Mouse (Mus musculus) cerebellum, postnatal 25 days (tissue): ENCODE data around the gene Prox2.

Experiments used
- DNase-seq, 2 experiments: peaks; one replicate each; pipeline ENCODE4 v3.0.0; 2021; ENCODE audit warnings: mixed read lengths in 2 of 2

Gene Prox2

DNA sequence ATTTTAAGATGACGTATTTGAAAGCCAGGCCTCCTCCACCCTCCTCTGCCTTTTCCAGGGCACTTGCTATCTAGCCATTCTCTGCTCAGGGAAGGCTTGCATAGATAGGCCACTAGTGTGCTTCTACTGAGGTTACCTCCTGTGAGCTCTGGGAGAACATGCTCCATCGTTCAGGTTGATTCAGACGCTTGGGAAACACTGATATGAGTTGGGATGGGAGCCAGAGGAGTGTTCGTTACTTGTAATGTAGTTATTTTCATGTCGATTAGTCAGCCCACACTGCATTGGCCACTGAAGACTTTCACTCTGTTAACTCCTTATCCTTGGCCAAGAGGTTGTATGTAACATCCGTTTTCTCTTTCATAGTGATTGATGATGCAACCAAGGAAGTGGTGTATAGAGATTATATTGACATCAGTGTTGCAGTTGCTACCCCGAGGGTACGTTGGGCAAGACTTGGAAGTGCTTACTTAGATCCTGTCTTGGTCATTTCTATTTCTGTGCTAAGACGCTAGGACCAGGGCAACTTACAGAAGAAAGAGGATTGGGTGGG, 18.9 kb upstream of the Prox2 start:
- no peak for DNase-seq

- DNase-seq: no peak
Measured at GRCm38 (mm10) chr12:85126986-85127603, 16.5 kb upstream of the Prox2 start.

DNA sequence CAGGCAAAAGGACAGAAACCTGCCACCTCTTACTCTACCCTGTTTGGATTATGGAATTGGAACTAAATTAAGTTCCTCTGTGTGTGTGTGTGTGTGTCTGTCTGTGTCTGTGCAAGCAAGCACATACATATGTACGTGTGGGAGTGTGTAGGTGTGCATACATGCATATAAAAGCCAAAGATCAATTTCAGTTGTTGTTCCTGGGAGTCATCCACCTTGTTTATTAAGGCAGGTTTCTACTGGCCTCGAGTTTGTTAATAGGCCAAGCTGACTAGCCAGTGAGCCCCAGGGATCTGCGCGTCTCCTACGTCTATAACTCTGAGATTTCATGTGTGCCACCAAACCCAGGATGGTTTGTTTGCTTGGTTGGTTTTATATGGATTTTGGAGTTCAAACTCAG, 14.2 kb upstream of the Prox2 start:
- DNase-seq: no peak

DNA sequence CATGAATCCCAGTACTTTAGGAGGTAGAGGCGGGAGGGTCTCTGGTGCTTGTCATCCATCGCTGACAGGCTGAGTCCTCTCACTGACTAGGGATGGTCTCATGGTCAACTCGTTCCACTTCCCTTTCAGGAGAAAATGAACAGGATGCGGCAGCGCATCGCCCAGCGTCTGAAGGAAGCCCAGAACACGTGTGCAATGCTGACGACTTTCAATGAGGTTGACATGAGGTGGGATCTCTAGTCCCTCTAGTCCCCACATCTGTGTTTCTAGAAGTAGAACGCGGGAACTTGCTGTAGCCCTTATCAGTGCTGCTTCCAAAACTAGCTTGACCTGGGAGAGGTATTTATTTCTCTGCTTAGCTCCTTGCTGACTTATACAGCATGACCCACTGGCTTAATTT, 13.1 kb upstream of the Prox2 start:
- no peak for DNase-seq

GRCm38 (mm10) chr12:85123108-85123530, 12.6 kb upstream of the Prox2 start:
- DNase-seq: no peak

- no peak for DNase-seq
Measured at GRCm38 (mm10) chr12:85121806-85122459, 11.4 kb upstream of the Prox2 start.

GRCm38 (mm10) chr12:85115678-85116077, 5.1 kb upstream of the Prox2 start:
- no peak for DNase-seq

- DNase-seq: no peak
Measured at GRCm38 (mm10) chr12:85113917-85114316, 3.4 kb upstream of the Prox2 start.

- DNase-seq: no peak
Measured at GRCm38 (mm10) chr12:85113337-85113736, 2.8 kb upstream of the Prox2 start.

- DNase-seq: no peak
Measured at GRCm38 (mm10) chr12:85112550-85113251, 2.1 kb upstream of the Prox2 start.

DNA sequence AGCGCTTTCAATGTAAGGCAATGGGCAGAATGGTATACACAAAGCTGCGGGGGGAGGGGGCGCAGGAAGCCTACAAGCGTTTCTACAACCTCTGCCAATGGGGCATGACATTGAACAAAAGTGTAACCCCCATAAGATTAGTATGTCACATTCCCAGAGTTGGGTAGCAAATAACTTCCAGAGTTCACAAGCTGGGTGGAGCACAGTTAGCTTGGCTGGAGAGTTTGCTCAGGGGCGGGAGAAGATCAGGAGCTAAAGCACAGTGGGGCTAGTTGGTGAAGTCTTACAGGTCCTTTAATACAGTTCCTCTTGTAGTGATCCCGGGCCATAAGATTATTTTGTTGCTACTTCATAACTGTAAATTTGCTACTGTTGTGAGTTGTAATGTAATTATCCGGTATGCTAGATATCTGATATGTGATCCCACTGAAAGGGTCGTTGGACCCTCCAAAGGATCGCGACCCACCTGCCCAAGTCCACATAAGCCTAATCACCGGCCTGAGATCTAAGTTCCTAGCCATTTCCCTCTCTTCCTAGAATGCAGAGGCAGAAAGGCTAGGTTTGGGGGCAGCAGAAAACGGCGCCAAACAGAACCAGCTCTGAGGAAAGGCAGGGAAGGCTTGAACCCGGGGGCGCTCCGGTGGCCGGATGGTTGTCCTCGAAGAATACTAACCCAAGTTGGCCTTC, 405 bp downstream of the Prox2 start:
- peak; percentile 19 to 36 for DNase-seq

GRCm38 (mm10) chr12:85109426-85109825, 1.1 kb downstream of the Prox2 start:
- DNase-seq: no peak

GRCm38 (mm10) chr12:85108643-85109042, 1.9 kb downstream of the Prox2 start:
- DNase-seq: no peak

DNA sequence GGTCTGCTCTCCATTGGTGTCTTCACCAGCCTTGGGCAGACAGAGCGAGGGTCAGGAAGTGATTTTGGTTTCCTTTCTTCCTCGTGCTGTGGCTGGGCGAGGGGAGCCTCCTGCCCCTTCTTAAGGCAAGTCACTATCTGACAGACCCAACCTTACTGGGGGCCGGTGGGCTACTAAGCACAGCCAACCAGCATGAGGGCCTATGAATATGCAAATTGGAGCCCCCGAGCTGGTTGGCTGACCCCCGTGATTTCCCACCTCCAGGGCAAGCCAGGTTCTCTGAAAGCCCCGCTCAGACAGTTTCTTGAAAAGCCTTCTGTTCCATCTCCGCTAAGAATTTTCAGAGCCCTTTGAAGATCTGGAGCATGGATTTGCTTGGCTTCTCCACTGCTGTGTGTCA, 4.3 kb downstream of the Prox2 start:
- no peak for DNase-seq

DNA sequence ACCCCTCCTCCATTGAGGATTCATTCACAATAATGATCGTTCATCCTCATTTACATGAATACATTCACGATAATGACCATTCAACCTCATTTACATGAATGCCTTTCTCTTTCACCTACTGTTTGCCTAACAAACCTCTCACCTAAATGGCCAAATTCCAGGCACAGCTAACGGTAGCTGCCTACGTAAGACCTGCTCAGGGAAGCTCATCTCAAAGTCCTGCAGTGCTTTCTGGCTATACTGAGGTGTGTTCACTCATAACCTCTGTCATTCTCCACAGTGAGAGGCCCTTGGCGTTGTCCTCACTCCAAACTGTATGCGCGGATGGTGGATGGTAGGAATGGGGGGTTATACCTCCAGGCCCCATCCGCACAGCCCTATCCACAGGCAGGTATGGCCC, 5.8 kb downstream of the Prox2 start:
- DNase-seq: no peak

DNA sequence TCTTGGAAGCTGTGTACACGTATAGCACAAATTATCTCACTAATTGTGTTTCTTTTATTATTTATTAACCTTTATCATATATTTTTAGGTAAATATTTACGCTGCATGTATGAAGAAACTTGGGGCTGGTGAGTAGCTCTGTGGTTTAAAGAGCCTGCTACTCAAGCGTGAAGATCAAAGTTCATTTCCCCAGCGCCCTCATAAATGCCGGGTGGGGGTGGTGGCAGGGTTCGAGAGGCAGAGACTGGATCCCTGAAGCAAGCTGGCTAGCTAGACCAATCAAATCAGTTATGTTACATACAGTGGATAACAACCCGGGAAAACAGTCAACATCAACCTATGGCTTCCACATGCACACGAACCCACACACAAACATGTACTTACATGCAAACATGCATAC, 7.5 kb downstream of the Prox2 start:
- DNase-seq: no peak

- no peak for DNase-seq
Measured at GRCm38 (mm10) chr12:85101521-85102106, 8.9 kb downstream of the Prox2 start.

DNA sequence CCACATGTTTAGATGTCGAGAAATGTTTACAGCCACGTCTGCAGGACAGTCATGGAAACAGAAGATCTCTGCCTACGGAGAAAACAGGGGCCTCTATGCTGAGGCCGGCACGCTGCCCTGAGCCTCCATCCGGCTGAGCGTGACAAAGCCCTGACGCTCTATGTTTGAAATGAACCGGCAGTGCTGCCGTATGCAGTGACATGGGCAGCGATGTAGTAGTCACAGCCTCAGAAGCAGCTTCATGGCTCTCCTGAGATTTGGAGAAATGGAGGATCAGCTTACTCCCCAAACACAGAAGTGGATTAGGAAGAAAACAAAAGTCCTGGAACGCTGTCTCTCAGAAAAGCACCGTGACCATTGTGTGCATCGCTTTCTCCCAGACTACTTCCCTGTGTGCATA, 9.6 kb downstream of the Prox2 start:
- no peak for DNase-seq

GRCm38 (mm10) chr12:85095859-85096258, 14.7 kb downstream of the Prox2 start:
- DNase-seq: no peak

DNA sequence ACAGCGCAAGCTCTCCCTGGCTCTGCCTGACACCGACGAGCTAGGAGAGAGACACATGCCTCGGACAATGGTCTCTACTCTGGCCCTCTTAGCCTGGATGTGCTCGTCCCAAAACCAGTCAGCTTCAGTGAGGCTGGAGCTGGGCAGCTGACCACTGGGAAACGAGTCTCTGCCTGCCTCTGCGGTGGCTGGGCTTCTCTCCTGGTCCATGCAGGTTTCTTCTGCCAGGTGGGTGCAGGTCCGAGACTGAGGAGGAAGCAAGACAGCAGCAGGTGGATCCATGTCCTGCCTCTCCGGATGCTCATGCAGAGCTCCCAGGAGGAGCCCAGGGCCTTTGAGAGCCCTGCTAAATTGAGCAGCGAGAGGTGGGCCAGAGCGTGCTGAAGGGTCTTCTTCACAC, 15.4 kb downstream of the Prox2 start:
- no peak for DNase-seq

DNA sequence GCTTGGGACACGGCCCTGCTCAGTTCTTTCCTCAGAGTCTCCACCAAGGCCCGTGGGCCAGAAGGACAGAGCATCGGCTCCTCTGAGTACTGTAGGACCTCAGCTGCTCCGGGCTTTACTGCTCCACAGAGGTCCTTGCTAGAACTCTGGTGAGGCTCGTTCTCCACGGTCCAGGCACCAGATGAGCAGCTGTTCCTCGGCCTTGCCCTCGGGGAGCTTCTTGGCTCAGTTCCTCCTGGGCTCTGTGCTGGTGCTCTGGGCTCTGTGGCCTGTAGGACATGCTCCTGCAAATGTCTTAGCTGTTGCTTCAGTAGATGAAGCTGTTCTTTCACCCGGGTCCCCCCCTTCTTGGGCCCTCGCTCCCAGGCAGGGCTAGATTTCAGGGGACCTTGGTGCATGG, 15.9 kb downstream of the Prox2 start:
- DNase-seq: peak; percentile 41 to 49

DNA sequence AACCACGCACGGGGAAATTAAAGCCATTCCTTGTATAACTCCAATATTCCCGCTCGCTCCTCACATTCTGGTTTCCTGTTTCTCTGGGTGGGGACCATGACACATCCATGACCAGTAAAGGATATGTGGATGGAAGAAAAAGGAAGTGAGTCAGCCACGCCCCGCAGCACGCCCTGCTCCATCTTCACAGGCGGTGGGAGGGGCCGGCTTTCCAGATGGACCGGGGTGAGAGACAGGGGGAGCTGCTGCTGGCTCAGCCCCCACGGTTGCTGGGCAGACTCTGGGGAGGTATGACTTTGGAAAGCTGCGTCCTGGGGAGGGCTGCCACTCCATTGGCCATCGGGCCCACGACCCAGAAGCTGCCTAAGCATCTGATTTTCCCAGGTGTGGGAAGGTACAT, 16.5 kb downstream of the Prox2 start:
- peak in 1 of 2 experiments; percentile 34 for DNase-seq

DNA sequence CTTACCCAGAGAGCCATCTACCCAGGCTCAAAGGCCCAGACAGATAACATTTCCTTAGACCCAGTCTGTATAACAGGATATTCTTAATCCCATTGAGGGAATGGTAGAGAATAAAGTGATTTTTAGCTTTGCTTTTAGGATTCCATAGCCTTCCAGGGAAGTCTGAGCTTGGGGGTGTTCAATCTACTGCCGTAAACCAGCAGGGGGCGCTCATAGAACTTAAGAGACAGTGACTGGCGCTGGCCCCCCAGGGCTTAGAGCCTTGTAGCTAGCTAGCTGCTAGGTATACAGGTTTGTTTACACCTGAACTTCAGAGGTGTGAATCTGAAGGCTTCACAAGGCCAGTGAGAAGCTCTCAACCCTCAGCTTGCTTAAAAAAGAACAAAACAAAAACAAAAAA, 18.3 kb downstream of the Prox2 start:
- DNase-seq: peak; percentile 69 to 86
